Mouse (Mus musculus) cerebellum, adult 8-10 months (tissue): ENCODE data around the gene Fkbp2.

Experiments
- DNase-seq: peaks from one replicate; pipeline ENCODE4 v3.0.0; 2022

Gene Fkbp2

DNA sequence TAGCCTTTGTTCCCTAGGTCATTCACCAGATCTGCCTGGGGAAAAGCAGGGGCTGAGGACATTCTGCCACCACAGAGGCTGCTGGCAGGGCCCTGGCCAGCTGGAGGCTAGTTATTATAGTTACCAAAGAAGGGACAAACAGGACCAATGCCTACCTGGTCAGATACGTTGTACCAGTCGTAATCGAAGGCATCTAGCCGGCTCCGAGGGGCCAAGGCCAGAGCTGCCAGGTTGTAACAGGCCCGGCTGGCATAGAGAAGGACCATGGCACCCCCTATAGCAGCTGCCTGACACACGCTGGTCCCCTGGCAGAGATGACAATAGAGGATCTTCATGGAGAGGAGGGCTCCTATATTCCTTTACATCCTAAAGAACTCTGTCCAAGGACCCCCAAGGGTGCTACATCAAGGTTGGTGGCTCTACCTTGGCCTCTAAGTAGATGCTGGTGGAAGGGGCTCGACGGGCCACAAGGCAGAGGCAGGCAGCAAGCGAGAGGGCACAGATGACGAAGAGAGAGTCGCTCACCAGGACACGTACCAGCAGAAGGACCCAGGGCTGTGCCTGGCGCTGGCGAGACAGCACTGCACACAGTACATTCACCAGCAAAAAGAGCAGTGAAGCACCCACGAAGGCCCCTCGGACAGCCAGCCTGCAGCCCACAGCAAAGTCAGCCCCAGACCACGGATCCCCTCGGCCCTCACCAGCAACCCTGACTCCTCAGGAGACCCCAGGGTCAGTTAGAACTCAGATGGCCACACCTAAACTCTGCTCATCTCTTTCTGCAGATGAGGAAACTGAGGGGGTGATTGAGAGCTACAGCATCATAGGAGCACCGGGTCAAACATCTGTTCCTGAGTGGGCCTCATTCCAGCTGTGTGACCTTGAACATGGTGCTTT, 40.9 kb downstream of the Fkbp2 start:
- peak; percentile 41 for DNase-seq

DNA sequence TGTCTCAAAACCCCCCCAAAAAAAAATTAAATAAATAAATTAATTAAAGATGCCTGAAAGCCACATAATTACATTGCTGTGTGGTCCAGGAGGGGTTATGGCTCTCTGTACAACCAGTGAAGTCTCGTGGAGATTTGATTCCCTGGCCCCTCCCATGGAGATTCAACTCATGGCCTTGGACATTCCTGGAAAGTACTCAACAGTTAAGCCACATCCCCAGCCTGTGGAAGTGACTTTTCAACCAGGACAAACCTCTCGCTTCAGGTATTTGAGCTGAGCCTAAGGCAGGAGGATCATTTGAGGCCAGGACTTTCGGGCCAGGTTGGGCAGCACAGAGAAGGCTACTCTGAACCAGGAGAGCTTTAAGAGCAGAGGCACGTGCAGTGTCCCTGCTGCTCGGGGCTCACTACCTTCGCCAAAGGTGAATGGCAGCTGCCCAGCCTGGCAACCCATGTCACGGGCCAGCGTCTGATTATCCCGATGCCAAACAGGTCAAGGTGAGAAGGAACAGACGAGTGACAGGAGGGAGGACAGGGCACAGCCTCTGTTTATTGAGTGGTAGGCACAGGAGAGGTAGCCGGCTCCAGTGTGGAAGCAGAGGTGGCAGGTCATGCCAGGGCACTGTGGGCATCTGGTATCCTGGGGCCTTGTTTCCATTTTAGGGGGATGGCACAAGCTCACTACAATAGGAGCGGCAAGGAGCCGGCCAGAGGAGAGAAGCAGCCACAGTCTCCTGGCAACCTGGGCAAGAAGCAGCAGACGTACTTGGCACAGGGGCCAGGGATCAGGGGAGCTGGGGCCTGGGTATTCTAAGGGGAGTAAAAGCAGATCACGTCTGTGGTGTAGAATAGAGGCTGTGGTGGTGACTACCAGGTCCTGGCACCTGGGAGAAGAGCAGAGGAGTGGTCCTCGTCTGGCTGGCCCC, 42.5 kb downstream of the Fkbp2 start:
- peak; percentile 73 for DNase-seq

DNA sequence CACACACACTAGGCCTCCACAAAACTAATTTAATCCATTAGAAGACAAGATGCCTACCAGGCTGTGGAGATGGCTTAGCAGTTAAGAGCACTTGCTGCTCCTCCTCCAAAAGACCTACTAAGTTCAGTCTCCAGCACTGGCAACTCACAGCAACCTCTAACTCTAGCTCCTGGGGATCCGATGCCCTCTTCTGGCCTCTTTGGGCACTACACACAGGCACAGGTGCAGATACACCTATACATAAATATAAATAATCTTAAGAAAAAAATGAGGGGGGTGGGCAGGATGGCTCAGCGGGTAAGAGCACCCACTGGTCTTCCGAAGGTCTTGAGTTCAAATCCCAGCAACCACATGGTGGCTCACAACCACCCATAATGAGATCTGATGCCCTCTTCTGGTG, 44.0 kb downstream of the Fkbp2 start:
- no peak for DNase-seq

DNA sequence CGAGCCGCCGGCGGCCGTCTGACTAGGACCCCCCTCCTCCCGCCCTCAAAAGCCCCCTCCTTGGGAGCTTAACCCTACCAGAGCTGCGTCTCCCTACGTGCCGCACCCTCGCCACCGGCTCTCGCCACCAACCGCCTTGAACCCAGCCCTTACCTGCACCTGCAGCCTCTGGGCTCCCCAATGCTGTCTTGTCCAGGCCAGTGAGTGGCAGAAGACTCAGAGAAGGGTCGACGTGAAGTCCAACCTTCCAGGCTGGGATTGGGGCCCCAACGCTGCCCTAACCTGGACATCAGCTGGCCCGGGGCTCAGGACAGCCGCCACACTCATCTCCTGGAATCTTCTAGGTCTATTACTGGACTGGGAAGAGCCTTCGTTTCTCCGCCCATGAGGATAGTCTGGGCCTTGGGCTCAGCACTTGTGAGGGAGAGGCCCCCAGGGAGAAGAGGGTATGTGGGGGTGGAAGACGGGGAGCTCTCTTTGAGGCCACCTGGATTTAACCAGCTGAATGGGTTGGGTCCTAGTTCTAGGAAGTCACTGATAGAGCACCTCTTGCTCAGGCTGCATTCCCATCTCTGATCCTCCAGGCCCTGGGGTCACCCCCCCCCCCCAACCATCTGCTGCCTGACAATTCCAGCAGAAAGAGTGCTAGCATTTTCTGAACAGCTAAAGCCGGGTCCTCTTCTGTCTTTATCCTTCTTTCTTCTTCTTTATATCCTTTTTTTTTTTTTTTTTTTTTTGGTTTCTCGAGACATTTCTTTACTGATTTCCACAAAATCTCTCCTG, 45.9 kb downstream of the Fkbp2 start, which contains the start of gene Kcnk4:
TSS of gene Kcnk4 (minus strand) at position 321 of the 783 bp plus-strand sequence.
- no peak for DNase-seq

DNA sequence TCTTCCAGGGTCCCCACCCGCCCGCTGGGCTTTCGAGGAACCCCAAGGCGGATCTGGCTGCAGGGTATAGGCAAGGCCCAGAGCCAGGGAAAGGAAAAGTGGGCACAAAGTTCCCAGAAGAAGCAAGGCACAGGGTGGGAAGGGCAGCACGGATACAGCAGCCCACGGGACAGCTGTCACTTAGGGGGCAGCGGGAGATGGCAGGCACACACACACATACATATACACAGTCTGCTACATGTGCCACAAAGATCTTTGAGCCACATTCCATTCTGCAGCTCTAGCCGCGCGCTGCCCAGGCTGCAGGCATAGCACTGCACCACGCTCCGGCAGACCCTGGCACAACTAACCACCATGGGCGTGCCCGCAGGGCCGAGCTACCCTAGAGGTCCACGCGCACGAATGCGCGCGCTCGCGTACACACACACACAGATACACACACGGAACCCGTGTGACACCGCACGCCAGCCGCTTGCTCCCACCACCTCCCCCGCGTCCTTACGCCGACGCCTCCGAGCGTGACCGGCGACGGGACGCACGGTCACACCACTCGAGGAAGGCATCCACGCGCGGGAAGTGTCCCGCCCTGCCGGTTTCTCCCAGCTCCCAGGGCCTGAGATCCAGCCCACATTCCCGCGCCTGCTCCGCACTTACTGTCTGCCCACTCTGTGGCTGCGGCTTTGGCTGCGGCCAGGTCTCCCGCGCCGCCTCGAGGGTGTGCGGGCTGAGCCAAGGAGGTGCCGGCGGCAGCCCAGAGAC, 46.7 kb downstream of the Fkbp2 start:
- DNase-seq, result peak; percentile 65

DNA sequence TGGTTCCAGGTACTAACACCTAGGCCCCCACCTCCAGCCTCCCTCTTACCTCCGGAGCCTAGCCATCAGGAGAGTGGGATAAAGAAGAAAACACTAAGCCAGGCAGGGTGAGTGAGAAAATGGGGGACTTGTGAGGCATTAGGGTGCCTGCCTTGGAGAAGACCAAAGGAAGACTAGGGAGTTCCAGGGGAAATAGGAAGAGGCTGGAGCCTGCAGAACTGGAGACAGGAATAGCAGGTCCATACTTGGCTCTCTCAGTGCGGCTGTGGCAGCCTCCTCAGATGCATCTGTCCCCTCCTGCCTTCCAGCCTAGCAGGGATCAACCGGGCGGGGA, 47.2 kb downstream of the Fkbp2 start:
- no peak for DNase-seq

DNA sequence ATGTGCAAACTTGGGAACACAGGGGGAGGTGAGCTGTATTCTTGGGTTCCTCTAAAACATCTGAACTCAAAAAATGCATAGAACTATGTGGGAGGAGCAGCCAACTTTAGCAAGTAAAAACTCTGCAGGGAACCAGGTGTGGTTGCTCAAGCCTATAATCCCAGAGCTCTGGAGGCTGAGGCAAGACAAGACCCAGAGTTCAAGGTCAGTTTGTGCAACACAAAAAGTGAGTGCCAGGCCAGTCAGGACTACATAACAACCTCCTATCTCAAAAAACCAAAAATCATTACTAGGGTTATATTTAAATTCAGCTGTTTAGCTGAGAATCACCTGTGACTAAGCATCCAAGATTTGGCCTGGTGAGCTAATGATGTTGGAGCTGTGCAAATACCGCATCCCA, 48.3 kb downstream of the Fkbp2 start:
- DNase-seq, result no peak

DNA sequence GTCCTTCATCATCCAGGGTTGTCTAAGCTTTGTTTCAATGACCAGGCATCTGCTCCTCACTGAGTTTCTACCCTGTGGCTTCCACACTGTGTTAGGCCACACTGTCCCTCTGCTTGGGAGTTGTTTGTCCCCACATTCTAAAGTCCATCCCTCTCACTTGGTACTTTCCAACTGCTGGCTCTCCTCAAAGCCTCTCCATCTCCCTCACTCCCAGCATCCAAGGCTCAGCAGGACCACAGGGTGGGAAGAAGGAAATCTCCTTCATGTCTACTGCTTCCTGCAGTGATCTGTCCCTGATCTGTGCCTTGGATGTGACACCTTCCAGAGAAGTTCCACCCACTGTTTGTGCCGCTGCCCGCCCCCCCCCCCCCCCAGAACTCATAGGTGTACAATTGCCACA, 49.3 kb downstream of the Fkbp2 start:
- no peak for DNase-seq

DNA sequence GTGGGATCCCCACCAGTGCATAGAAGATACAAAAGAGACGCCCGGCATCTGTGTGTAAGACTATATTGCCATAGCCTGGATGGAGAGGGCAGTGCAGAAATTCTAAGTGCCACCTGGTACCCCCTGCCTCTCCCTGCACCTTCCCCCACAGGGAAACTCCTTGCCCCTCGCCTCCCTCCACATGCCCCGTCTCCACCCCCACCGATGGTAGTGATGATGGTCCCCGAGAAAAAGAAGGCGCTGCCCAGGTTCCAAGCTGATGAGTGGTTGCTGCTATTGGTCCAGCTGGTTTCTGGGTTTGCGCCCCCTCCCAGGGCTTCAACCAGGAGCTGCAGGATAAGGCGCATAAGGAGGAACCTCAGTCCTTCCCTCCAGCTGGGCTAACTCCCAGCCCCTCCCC, 52.2 kb downstream of the Fkbp2 start:
- DNase-seq, result no peak
